Mouse (Mus musculus): ENCODE results near the gene Hbq1a.

The Hbq1a gene

DNA sequence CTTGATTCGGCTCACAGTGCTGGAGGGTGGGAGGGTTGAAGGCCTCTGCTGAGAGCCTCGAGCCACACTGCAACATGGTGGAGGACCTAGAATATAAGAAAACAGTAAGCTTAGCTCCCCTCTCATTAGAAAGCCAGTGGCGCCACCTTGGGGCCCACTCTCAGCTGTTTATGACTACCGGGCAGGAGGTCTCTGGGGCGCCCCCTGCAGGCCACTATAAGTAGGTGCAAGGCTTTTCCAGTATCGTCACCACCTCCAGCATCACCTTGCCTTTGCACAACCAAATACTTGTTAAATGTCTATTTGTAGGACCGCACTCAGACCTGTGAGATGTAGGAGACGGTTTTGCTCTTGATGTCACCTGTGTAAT, 21.3 kb downstream of the Hbq1a start:
- DNase-seq (ENCODE audit: low read depth, low spot score), result peak; percentile 46

DNA sequence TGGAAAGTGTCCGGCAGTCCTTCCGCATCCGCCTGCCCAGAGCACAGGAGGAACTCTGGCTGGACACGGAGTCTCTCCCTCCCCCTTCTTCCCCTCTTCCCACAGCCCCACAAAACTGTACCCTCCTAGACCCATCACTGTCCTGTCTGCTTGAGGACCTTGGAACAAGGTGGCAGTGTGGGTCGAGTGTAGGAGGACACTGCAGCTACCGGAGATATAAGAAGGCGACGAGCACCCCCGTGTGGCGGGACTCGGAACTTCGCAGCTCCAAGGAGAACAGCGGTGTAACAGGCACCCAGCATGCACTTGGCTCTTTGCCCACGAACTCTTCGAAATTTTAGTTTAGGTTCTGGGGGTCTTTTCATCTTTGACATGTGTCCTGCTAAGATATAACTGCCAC, 24.7 kb downstream of the Hbq1a start:
- peak; percentile 79 for DNase-seq (ENCODE audit: low read depth, low spot score)

DNA sequence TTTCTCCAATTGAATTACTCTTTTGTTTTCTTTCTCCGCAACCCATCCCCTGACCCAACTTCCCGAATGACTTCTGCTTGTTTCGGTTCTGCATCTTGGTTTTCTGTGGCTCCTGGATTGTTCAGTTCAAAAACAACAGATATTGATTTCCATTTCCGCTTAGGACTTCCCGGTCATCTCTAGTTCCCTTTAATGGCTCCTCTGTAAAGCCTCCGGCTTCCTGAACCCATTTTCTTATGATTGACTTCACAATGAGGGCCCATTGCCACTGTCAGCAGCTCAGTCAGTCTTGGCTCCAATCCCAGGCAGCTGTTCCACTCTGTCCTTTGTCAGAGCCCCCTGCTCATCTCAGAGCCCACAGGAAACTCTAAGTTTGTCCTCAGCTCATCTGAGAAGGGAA, 31.2 kb downstream of the Hbq1a start:
- no peak for DNase-seq (ENCODE audit: low read depth, low spot score)

- DNase-seq (ENCODE audit: low read depth, low spot score), result no peak
Observed at GRCm38 (mm10) chr11:32331861-32332260, 32.0 kb downstream of the Hbq1a start.

DNA sequence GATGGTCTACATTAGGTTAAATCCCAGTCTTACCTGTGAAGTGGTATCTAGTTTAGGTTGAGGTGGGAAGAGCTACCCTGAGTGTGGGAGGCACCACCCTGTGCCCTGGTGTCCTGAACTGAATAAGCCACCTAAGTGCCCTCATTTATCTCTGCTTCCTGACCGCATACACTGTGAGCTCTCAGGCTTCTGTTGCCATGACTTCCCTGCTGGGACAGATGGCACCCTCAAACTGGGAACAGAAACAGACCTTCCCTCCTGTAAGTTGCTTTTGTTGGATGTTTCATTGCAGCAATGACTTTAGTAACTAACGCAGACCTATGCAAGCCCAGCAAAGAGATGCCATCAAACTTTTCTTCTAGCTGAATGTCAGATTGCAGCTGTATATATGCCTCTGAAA, 33.4 kb downstream of the Hbq1a start:
- no peak for DNase-seq (ENCODE audit: low read depth, low spot score)

DNA sequence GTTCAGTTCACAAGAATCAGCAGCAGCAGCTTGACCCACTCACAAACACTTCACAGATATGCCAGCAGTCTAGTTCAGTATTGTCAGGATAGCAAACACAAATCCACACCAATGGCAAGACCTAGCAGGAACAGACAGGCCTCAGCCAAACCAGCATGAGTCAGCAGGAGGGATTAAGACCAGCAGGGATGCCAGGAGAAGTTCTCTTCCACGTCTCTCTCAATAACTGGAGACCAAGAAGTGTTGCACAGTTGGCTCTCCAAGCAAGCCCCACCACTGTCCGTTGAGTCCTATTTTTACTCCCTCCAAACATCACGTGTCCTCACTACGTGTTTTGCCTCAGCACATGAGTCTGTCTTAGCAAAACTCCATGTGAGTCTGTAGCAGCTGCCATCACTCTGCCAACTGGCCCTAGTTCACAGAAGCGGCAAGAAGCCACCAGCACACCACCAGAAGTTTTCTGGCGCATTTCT, 36.6 kb downstream of the Hbq1a start:
- DNase-seq (ENCODE audit: low read depth, low spot score), result no peak

DNA sequence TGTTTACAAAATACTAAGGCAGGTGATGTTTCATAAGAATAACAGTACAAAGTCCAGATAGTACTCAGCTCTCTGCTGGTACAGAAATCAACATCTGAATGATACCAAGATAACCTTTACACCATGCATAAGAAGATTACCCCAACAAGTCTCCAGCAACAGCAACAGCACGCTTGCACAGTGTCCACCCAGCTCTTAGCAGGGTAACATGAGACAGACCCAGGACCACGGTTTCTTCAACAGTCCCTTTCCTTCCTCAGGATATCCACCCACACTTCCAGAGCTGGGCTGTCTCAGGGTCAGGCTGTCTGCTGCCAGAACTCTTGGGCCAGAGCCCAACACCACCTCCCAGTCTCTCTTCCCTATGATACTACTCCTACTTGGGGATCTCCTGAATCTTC, 39.3 kb downstream of the Hbq1a start:
- no peak for DNase-seq (ENCODE audit: low read depth, low spot score)

DNA sequence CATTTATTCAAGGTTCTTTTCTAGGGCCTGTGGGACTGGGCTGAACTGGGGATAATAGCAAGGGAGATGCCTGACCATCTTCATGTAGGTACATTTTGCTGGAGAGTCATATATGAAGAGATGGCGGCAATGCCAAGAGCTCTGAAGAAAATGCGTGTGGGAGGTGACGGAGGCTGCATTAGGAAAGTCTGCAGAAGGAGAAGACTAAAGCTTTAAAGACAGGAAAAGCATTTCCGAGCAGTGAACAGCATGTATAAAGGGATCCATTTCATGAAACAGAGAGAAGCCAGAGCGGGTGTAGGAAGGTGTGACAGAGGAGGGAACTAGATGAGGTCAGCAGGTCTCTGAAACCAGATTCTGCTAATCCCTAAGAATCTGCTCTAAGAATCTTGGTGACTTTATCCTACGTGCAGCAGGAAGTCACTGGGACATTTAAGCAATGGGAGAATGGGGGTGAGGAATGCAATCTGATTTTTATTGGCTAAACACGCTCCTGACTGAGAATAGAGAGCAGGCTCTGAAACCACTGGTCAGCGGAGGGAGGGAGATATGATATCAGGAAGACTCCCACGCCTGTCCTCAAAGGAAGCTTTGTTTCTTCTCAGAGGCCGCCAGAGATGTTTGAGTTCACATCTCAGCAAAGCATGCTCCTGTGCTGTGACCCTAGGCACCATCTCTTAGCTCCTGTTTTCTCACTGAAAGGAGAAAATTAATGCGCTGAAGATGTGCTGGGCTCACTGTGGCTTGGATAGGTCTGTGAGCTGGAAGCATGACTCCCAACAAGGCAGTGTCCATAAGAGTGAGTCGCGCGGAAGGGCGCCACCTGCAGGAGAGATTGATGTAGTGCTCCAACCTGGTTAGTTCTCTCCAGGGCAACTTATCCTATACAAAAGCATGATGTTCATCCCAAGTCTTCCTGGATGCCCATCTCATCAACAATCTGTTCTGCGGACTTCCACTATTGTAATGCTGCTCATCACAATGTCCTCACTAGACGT, 40.9 kb downstream of the Hbq1a start:
- DNase-seq (ENCODE audit: low read depth, low spot score), result peak; percentile 62

DNA sequence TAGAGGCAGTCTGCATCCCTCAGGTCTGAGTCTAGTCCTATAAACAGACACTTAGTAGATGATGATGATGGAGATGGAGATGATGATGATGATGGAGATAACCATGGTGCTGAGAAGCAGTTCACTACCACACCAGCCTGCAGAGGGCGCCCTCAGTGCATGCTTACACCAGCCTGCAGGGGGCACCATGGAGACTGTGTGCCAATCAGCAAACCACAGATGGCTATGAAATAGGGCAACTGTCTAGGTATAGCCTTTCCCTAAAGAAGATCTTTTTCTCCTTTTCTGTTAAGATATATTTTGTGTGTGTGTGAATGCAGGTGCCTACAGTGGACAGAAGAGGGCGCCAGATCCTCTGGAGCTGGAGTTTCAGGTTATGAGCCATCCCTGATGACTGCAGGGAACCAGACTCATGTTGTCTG, 42.9 kb downstream of the Hbq1a start:
- no peak for DNase-seq (ENCODE audit: low read depth, low spot score)

- no peak for DNase-seq (ENCODE audit: low read depth, low spot score)
Observed at GRCm38 (mm10) chr11:32343350-32343749, 43.5 kb downstream of the Hbq1a start.

- DNase-seq (ENCODE audit: low read depth, low spot score), result no peak
Observed at GRCm38 (mm10) chr11:32345504-32346297, 45.8 kb downstream of the Hbq1a start.

- DNase-seq (ENCODE audit: low read depth, low spot score), result no peak
Observed at GRCm38 (mm10) chr11:32347264-32347606, 47.4 kb downstream of the Hbq1a start.

DNA sequence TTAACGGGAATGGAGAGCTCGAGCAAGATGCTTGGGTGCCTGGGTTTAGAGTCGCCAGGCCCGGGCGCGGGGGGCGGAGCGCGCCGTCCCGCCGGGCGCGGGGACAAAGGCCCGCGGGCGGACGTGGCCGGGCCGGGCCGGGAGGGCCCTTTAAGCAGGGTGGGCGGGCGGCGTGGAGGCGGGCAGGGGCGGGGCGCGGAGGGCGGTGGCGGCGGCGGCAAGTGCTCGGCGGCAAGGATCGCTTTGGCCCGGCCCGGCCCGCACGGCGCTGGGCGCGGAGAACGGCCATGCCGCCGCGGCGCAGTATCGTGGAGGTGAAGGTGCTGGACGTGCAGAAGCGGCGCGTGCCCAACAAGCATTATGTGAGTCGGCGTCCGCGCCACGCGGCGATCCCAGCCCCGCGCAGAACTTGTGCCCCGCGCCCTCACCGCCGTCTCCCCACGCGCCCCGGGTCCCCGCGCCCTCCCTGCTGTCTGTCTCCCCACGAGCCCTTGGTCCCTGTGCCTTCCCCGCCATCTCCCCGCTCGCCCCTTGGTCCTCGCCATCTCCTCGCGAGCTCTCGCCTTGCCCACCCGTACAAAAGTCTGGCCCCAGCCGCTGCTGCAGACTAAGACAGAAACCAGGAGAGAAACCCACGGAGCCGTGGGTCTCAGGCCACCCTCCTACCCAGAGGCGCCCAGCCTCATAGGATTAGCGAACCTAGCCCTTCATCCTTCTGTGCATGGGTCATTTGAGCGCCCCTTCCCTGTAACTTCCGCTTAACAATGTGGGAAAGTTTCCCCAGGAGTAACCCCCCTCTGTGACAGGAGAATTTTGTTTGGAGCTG, 48.0 kb downstream of the Hbq1a start, which contains the start of gene Sh3pxd2b:
TSS of gene Sh3pxd2b (plus strand) at position 214 of the 826 bp plus-strand sequence.
- peak; percentile 48 for DNase-seq (ENCODE audit: low read depth, low spot score)

- no peak for DNase-seq (ENCODE audit: low read depth, low spot score)
Observed at GRCm38 (mm10) chr11:32348433-32349283, 48.8 kb downstream of the Hbq1a start.

GRCm38 (mm10) chr11:32349284-32349953, 49.5 kb downstream of the Hbq1a start:
- no peak for DNase-seq (ENCODE audit: low read depth, low spot score)

Measured in embryo, embryonic 11.5 days (tissue).